Mouse (Mus musculus) layer of hippocampus, postnatal 36 days (tissue): Measurements from ENCODE around the gene Kcnip1. TPM values are rescaled to one million over a fixed set of nuclear protein-coding genes. Genes with fewer than 3 reads are reported as not detected.

Source experiments
- DNase-seq, 2 experiments: peaks; one replicate each; pipeline ENCODE4 v3.0.0; 2022
- total RNA-seq, 2 experiments: library from RNA; stranded (reverse); gene quantifications; 2 replicates each; pipeline ENCODE4 v1.2.3; 2021

Kcnip1 gene
- total RNA-seq, result 10 to 100 TPM; 20.6 to 21.0 TPM

DNA sequence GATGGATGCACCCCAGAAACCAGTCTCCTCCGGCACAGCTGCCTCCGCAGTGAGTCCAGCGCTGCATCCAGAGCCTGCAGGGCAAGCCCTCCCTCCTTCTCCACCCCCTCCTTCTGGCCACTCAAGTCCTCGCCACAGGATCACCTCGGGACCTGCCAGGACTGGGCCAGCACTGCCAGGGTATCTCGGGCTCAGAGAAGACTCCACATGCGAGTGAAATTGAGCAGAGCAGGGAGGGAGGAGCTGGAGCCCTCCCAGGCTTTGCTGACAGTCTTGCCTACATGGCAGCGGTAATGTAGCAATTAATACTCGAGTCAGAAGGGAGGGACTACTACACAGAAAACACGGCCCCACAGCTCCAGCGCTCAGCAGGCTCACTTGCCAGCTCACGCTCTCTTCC is at the start of gene Kcnip1:
Gene Kcnip1, minus strand, starts transcription at position 215 of the 400 bp plus-strand sequence.
- DNase-seq, result no peak

DNA sequence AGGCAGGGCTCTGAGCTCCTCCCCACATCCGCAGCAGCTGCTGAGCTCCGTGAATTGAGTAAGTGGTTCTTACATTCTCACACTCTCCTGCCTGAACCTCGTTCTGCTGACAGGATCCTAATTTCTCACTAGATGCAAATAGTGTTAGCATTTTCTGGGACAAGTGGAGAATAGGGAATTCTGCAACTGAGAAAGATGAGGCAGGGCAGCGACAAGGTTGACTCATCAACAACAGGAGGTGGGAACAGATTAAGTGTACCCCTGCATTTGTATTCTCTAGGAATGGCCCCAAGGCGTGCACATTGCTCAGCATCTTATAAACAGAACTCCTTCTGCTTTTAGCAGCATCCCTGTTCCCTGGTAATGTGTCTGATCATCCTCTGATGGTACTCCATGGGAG is 47.1 kb upstream of the Kcnip1 start:
- no peak for DNase-seq

DNA sequence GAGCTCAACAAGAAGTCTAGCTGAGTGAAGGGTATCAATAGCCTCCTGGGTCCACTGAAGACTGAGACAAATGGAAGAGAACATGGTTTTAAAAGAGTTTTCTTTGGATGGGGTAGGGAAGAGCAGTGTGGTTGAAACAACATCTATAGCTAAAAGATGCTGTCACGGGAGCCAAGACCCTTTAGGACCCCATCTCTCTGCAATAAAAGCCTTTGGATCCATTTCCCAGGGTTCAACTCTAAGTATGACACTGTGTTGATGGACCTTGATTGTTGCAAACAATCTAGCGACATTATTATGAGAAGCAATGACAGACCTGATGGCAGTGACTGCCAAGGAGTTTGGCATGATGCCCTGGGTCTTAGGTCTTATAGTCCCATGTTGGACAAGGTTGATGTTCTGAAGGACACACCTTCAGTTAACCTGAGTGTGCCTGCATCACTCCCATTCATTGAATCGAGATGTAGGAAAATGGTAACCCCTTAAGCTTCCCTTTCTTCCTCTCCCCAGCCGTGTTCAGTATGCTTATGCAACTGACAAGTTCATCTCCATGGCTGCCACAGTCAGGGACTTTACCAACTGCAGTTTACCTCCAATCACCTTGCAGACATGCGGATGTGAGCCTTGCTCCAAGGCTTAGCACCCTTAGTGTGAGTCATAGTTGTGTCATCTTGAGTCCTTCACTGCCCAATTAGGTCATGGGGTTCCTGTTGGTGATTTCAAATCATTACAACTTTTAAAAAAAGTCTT is 43.1 kb upstream of the Kcnip1 start:
- DNase-seq, result no peak

DNA sequence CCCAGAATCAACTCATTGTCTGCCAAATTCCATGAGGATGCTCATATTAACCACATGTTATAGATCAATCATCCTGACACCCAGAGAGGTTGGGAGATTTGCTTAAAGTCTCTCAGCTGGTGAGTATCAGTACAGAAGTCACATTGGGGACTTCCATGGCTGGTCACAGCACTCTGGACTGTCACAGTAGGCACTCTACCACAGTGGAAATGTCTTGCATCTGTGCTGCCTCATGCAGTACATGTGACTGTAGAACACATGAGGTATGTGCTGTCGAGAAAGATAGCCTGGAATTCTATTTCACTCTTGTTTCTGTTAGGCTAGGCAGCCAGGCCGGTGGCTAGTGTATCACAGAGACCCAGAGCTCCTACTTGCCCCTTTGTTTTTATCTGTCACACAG is 41.8 kb upstream of the Kcnip1 start:
- no peak for DNase-seq

DNA sequence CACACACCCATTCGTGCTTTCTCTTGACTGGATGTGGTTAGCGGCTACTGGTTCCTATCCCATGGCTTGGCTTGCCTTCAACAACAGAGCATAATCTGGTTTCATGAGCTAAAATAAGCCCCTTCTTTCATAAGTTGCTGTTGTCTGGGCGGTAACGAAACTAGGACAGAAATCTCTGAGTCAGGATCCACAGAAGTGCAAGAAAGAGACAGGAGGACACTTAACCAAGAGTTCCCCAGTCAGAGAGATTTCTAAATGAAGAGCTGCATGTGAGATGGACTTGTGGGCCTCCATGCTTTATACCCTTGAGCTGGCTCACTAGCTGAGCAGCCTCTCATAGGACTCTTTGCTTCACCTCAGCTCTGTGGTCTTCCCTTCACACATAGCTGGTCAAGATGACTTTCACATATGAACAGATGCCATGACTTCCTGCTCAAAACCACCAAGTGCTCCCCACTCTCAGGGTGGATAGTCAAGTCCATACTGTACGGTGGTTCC is 41.1 kb upstream of the Kcnip1 start:
- no peak for DNase-seq

DNA sequence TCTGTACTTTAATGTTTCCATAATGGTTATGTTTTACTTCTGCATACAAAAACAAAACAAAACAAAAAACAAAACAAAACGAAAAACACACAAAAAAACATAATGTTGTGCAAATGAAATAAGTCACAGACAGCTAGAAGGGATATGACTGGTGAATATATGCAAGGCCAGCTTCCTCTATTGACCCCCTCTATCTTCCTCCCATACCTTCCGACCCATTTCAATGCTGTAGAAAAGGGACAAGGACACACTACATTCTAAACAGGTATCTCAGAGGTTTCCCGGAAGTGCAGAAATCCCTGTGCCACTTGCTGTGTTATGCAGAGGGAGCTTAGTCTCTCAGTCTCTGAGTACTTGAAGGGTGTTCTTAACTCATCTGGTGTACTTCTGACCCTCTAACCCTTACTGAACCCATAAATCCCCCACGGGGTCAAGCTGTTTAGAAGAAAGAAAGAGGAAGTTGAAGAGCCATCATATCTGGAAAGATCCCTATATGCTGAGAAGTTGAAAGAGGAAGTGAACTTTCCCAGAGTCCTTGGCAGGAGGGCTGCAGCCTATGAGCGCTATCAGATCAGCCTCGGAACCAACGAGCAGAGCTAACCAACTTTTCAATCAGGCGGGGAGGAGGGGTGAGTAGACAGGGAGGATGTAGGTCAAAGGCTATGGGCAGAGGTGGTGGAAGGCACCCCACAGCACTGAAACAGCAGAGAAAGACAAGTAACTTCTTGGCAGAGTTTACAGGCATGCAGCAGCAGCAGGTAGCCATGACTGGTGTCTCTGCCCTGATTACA is 38.3 kb upstream of the Kcnip1 start:
- DNase-seq, result no peak

DNA sequence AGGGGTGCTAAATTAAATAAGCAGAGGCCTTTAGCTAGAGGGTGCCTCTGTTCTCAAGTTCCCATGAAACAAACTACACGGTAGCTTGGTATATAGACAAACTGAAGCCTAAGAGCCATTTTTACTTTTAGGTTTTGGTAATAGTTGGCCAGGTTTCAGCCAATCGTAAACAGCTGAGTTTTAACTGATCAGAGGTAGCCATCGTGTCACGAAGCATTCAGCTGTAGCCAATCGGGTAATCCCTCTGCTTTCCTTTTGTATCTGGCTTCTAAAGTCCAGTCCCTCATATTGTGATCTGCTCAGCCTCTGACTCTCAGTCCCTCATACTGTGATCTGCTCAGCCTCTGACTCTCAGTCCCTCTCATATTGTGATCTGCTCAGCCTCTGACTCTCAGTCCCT is 36.7 kb upstream of the Kcnip1 start:
- DNase-seq, result no peak

DNA sequence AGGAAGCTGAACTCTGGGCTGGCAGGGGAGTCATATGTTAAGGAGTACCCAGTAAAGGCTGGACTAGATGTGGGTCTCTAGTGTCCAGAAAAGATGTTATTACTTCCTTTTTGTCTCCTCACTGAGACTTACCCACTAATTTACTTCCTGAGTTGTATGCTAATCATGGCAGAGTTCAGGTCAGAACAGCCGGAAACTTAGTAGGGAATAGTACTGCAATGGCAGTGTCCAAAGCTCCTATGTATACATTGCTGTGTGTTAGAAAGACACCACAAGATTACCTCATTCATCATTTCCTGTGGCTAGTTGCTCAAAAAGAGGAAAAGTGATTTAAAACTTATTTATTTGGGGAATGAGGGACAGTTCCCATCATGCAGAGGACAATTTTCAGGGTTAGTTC is 32.1 kb upstream of the Kcnip1 start:
- DNase-seq, result no peak

DNA sequence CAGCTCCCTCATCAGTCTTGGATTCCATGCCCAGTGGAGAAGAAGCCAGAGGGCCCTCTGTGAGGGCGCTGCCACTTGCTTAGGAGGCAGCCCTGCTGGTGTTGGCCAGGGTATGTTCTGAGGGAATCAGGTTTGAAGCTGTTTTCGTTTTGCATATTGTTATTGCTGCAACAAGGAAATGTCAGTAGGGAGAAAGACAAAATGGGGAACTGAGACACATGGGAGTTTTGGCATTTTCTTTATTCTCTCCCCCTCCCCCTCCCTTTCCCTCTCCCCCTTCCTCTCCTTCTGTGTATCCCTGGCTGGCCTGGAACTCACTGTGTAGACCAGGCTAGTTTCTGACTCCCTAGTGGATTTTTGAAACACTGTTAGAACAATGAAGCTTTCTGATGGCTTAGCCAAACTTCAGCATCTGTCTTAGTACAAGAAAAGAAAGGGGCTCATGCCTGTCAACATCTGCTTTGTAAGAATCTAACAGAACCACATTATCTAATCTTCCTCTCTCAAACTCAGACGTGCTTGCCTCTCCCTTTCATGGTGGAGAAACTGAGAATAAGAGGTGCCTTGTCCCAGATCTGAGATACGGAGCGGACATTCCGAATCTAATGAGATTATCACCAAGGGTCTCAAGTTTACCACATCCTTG is 19.2 kb upstream of the Kcnip1 start:
- no peak for DNase-seq

DNA sequence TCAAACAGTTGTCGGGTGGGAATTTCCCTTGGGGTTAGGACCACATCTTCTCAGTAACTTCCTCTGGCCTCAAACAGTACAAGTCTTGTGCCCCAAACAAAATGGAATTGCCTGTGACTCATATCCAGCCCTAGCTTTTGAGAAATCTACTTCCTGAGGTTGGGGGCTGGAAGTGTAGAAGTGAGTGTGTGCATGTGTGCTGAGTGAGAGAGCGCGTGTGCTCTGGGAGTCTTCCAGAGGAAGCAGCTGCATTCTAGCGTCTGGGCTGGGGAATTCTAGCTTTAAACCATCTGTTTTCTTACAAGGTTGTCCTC is 17.9 kb upstream of the Kcnip1 start:
- no peak for DNase-seq

DNA sequence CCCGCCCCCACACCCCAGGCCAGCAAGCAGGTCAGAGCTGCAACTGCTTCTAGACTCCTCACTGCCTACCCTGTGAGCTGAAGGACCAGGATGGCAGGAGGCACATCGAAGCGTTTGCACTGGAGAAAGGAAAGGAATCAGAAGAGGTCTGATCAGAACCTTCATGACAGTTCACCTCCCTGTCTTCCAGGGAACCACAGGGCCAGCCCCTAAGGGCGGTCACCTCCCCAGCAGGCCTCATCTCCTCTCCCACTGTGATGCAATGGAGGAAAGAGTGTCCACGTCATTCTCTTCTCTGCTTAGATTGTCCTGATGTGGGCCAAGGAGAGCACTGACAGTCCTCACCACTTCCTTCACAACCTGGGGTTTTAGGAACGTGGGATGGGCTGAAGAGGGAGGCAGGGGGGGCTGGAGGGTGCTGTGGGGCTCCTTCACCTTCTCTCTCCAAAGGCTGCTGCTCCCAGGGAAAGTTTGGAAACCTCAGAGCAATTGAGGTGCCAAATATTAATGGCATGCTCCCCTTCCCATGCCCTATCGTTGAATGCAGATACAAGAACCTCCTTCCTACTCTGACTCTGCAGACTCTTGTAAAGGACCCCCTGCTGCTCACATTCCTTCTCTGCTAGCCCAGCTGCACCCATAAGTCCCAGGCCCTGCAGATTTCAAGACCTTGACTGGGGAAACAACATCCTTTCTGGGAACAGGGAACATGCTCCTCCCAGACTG is 17.3 kb upstream of the Kcnip1 start:
- no peak for DNase-seq

DNA sequence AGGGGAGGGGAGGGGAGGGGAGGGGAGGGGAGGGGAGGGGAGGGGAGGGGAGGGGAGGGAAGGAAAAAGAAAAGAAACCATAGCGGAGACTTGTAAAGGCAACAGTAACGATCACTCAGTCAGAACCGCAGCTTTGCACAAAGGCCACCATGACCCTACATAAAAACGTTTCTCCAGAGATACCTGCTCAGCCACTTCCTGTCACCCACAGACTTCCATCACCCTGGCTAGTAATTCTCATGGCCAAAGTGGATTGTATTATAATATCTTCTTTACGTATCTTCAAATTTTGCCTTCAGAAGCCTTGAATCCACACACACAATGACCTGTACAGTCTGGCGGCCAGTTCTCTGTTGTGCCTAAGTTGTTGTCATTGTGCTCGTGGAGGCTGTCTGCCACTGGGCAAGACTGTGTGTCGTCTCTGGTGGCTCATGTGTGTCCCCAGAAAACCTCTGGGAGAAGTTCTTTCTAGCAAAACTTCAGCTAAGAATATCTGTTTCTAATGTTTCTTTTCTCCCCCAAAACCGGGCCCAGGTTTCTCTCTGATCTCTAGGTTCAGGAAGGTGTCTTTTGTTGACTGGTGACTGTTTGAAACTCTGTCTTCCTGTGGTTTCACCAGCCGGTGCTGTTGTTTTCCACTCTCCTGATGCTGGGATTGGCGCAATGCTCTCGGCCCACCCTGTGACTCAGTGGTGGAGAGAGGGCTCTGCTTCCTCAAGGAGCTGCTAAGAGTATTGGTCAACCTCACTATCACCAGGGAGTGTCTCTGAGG is 16.6 kb upstream of the Kcnip1 start:
- no peak for DNase-seq

DNA sequence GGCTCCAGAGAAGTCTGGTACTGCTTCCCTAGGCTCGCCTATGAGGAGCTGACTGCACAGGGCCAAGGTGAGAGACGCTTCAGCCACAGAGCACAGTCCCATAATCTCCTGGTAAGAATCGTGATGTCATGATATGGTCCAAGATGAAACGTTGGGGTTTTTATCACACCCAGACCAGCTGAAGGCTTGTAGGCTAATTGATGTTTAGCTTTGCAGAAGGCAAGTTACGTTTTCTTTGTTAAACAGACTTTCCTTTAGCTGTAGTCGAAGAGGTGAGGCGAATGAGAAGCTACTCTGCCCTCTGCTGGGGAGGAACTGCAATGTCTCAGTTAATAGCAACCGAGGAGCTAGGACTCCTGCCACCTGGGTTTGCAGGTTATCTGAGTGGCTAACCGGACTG is 15.8 kb upstream of the Kcnip1 start:
- DNase-seq, result peak in 1 of 2 experiments; percentile 37

DNA sequence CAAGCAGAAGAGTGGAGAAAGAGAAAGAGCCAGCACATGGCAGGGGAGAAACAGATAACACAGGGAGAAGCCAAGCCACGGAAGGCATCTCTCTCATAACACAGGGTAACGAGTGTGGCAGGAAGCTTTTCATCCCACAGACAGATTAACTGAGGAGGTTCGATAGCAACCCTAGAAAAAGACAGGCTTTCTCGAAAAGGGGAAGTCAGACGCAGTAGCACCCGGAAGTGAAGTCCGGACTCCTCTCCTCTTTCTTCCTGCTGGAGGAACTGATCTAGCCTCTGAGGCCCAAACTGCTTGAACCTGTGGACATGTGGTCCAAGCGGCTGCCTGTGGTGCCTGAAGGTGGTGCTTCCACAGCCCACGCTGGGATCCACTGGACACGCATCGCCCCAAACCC is 15.3 kb upstream of the Kcnip1 start:
- no peak for DNase-seq

DNA sequence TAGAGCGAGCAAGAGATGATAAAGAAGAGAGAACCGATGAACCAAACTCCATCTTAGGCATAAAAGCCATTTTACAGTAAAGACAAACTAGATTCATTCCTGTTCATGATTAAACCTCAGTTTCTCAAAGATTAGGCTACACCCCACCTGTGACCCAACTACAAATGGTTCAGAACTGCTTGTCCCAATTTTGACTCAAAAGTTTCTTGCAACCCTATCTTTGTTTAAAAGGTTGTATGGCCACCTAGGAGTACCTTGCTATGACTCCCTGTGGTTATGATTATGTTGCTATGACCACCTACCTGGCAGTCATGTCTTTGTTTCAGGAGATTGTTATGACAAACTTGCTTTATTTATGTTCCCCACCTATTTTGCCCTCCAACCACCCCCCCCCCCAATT is 14.7 kb upstream of the Kcnip1 start:
- DNase-seq, result no peak

DNA sequence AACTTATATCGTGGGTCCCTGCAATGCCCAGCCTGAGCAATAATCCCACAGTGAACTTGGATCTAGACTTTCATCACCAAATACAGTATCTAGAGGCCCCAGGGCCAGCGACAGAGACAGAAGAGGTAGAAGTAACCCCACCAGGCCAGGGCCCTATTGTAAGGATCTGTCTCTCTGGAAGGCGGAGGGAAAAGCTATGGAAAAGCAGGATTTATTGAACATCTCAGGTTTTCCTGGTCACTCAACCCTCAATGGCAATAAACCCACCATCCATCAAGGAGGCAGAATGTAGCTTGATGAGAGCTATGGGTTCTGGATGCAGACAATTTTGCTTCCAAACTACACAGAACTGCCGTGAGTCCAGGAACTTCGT is 9.6 kb upstream of the Kcnip1 start:
- no peak for DNase-seq

DNA sequence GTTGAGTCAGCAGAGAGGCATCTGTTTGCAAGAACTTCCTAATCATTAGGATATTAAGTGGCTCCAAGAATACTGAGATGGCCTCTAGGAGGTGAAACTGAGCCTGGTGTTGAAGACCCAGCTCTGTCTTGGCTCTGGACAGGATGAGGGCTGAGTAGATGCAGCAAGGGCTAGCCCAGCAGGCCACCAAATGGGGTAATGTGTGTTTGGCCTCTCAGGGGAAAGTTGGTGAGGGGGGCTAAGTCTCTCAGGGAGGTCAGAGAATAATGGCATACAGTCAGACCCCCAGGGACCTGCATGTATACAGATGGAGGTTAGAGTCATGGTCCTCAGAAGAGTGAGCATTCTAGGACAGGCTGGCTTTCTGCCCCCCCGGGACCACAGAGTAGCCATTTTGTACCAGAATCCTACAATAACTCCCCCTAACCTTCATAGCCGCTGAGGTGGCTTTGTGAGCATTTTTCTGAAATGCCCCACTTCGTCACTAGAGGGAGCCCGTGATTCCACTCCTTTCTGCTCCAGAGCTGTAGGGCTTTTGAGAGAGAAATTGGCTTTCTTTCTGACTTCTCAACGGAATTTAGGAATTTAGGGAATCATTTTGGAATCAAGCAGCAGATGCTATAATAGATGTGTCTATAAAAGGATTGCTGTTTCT is 9.1 kb upstream of the Kcnip1 start:
- peak; percentile 33 to 53 for DNase-seq

DNA sequence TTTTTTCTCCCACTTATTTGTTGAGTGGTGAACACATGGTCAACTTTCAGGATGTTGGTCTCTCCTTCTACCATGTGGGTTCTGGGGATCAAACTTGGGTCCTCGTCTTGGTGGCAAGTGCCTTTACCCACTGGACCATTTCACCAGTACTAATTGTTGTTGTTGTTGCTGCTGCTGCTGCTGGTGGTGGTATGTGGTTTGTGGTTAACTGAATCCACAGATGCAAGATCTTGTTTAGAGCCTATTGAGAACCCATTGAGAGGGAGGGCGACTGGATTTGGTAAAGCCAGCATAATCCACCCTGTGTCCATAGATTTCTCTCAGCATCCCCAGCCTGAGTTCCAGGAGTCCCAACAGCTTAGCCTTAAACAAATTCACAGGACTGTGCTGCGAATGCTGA is 7.5 kb upstream of the Kcnip1 start:
- no peak for DNase-seq

DNA sequence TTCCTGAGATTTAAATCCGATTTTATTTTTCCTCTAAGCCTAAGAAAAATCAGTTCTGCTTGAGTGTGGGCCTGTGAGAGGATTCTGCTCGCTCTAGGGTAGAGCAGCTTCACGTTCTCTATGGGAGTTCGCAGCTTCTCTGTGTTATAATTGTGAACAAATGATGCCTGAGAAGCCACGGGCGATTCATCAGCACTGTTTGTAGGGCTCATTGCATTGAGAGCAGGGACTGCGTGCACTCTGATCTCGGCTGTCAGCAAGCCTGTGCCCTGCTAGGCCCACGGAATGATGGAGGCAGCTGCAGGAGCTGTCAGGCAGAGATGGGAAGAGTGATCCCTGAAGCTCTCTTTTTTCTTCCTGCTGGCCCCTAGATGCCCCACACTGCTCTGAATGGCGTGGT is 5.3 kb upstream of the Kcnip1 start:
- DNase-seq, result no peak

DNA sequence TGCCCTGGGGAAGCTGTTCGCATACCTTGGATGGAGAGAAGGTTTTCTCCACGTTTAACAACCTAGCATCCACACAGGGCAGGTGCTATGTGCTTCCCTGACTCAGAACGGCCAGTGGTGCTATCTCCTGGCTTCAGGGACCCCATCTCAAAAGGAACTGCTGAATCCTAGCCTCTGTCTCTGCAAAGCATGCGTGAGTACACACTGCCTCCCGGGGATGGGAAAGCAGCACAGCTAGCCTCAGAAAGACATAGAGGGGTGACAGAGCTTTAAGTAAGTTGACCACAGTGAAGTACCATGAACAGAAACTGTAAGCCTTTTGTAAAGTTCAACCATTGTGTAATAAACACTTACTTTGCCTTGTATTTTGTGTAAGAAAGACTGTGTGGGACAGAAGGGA is 544 bp upstream of the Kcnip1 start:
- DNase-seq, result no peak

DNA sequence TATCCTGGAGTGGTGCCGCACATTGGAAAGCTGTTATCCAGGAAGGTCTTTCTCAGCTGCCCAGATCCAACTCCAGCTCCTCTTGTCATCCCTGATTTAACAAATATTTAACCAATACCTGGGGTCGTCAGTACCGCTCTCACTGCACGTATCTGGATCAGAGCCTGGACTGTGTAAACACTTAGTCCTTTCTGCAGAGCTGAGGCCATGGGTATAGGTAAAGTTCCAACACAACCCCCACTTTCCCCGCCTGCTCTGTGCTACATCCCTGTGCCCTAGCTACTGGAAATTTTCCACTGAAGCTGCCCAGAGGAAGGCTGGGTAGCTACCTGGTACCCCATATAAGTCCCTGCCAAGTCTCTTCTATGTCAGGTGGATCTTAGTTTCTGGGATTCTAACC is 3.0 kb downstream of the Kcnip1 start:
- DNase-seq, result no peak

DNA sequence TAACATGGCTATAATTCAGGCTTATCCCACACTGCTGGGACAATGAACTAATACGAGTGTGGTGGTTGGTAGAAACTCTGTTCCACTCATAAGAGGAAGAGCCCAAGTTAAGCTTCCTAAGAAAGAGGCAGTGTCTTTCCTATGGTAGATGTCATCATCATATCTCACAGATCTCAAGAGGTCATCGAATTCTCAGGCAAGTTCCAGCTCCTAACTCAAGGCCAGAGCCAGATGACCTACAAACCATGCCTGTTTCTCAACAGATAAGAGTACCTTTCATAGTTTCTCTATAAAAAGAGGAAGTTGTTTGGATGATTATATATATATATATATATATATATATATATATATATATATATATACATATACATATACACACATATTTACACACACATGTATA is 6.4 kb downstream of the Kcnip1 start:
- no peak for DNase-seq
